Mouse (Mus musculus): ENCODE results near the gene Srpk2. TPM values are rescaled to one million over a fixed set of nuclear protein-coding genes. Genes with fewer than 3 reads are reported as not detected.
"Not testable (repeated sequence)": the region's sequence is repeated elsewhere in the genome, so short reads cannot be mapped to it uniquely, and the experiment has no call there.

Srpk2 gene
- total RNA-seq, 2 experiments from 2014 or later: 47.2 to 56.2 TPM

DNA sequence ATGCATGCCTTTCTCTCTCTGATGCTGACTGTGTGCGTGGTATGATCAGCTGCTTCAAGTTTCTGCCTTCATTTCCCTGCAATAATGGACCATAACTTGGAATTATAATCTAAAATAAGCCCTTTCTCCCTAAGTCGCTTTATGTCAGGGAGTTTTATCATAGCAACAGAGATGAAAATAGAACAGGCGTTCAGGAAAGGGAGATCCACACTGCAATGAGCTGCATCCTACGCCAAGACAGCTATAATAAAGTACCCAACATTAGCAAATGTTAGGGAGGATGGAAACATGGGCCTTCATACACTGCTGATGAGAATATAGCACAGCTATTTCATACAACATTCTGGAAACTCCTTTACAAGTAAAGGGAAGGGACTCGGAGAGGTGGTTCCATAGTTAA, 116.2 kb downstream of the Srpk2 start:
- DNase-seq (ENCODE audit: low spot score in 2 of 2): no peak

DNA sequence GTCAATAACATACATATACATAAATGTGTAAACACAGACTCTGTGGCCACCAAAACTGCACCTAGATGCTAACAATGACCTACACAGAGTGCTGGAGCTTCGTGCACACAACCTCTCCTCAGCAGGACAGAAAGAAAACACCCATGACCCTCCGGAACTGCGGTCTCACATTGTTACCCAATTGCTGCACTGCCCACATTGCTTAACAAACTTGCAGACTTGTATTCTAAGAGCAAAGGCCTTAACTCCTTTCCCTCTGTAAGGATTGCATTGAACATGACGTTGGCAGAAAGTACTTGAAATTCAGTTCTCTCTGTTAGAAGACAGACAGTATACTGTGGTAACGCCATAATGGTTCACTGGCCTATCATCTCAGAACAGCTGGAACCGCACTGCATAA, 118.0 kb downstream of the Srpk2 start:
- no peak for DNase-seq (ENCODE audit: low spot score in 2 of 2)

DNA sequence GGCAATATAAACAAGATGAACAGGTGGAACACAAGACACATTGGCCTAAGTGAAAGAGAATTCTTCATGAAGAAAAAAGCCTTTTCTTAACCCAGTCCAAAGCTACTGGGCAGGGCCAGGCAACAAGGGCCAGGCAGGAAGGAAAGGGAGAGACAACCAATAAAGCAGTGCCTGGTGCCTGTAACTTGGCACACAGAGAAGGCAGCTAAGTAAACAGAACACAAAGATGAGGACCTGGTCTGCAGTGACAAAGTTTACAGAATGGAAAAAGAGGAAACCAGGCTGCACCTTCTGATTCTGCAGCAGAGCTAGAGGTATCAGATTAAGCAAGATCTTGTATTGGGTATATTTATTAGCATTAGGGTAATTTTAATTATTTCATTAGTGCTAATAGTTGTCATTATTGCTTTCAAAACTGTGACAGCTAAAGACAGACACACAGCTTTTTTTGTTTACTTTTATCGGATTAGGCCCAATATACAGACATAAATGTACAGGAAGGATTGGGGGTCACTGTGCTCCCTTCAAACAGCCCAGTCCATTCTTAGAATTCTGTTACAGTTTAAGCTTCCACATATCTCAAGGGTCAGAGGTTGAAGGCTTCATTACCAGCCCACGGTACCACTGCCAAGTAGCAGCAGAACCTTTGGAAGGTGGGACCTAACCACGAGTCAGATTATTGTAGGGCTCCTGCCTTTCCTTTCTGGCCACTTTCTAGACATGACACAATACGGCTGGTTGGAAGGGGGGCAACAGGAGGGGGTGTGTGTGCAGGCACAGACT, 121.9 kb downstream of the Srpk2 start:
- no peak for DNase-seq (ENCODE audit: low spot score in 2 of 2)

DNA sequence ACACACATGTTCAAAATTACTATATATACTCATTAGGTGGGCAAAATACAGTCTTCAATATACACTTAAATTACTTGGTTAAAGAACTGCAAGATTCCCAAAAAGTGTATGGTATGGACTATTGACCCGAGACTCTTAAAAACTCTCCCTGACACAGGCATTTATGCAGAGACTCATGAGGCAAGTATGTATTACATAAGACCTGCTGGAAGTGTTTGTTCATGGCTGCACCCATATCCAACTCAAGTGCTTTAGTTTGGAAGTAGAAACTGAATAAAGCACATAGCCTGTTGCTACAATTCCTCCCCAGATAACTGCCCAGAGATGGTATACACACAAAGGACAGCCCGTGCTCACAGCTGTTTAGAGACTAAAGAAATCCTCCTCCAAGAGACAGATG, 123.2 kb downstream of the Srpk2 start:
- DNase-seq (ENCODE audit: low spot score in 2 of 2): no peak

DNA sequence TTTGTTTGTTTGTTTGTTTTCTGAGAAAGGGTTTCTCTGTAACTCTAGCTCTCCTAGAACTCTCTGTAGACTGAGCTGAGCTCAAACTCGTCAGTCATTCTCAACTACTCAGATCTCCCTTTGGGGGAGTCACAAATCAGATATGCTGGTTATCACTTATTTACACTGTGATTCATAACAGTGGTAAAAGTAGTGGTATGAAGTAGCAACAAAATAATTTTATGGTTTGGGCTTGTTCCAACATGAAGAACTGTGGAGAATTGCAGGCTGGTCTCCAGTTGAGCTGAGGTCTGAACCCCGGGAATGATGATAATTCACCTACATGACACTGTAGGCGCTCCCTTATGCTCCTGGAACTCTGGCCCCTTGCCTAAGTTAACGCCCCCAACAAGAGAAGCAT, 124.2 kb downstream of the Srpk2 start:
- no peak for DNase-seq (ENCODE audit: low spot score in 2 of 2)

DNA sequence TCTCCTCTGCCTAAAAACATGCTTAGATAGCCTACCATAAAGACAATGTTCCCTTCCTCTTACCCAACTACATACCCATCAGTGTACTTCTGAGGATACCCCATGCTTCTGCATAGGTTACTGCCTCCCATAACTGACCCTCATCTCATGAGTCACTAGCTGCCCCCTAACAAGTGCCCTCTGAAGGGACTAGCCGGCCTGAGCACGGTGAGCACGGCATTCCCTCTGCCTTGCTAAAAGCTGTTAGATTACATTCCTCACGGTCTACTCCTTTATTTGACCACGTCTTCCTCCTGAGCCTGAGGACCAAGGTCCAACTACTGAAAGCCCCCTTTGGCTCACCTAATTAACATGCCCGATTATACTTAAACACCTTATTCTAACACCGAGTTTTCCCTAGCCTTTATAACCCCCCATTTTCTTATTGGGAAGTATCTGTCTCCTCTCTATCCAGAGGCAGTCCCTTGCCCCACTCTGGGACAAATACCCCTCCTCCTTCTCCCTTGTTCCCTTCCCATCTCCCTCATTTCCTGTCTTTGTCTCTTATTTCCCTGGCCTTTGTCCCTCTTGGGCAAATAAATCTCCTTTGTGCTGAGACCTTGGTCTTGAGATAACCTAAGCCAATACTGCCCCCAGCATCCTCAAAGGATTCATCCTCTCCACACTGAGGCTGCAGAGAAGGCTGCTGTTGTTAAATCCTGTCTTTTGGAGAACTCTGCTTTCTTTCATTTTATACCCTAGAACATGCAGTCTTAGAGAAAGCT, 128.2 kb downstream of the Srpk2 start:
- no peak for DNase-seq (ENCODE audit: low spot score in 2 of 2)

DNA sequence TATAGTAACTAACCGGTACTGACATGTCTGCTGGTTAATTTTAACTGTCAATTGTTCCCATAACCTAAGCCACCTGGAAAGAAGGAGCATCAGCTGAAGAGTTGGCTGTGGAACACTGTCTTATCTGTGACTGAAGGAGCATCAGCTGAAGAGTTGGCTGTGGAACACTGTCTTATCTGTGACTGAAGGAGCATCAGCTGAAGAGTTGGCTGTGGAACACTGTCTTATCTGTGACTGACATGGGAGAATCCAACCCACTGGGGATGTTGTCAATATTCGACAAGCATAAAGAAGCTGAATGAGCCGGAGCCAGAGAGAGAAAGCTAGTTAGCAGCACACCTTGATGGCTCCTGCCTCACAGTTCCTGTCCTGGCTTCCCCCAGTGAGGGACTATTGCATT, 131.1 kb downstream of the Srpk2 start:
- DNase-seq (ENCODE audit: low spot score in 2 of 2): not testable (repeated sequence)

DNA sequence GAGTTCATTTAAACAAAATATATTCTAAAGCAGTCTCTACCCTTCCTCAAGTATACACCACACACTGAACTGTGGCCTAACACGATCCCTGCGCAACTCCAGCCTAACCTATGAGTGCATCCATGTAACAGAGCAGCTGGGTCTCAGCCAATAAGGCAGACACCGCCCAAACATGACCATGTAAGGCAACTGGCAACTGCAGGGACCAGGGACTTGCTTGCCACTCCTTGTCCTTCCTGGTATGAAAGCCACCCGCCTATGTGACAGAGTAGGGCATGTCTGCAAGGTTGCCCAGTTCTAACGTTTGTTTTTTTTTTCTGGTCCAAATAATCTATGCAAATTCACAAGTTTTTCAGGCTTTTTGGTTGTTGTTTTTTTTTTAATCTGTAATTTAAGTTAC, 132.7 kb downstream of the Srpk2 start:
- DNase-seq (ENCODE audit: low spot score in 2 of 2): no peak

DNA sequence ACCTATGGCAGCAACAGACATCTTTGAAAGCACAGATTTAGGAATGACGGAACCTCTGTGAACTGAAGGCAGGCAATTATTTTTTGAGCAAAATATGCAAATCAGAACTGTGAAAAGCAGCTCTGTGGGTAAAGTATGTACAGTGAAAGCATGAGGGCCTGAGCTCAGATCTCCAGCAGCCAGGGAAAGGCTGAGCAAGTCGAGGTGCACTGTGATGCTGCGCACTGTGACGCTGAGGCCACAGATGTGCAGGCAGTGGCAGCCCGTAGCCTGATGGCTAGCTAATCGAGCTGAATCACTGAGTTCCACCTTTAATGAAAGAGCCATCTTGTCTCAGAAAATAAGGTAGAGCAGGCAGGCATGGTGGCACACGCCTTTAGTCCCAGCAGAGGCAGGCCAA, 148.7 kb downstream of the Srpk2 start:
- DNase-seq (ENCODE audit: low spot score in 2 of 2): no peak

DNA sequence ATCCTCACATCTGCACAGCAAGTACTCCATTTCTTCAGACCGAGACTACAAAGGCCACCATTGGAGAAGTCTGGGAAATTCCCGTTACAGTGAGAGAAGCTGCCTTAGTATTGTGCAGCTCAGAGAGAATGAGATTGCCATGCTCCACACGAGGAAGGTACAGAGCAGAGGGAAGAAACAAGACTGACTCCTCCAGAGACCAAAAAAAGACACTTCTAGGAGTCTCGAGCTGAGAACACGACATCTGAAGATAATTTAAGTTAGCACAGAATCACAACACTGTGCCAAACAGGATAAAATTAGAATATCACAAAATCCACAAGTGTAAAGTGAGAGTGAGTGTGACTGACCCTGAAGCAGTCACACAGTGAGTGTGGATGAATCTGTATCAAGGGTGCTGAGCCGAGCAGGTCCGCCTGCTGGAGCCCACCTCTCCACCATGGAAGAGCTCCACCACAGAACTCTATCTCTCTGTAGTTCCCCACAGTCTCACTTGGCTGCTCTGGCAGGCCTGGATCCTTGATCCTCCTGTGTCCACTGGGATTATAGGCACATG, 152.8 kb downstream of the Srpk2 start:
- no peak for DNase-seq (ENCODE audit: low spot score in 2 of 2)

DNA sequence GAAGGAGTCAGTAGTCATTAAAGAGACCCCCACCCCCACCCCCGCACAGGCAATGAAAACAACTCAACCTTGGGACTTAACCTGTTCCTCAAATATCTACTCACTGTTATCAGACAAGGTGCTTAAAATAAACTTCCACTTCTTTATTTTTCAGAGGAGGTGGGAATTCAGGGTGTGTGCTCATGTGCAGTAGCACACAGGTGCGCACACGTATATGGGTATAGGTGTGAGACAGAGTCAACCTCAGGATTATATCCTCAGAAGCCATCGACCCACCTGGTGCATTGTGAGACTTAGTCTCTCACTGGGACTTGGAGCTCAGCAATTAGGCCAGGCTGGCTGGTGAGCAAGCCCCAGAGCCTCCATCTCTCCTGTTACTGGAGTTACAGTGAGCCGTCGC, 153.3 kb downstream of the Srpk2 start:
- DNase-seq (ENCODE audit: low spot score in 2 of 2): no peak

DNA sequence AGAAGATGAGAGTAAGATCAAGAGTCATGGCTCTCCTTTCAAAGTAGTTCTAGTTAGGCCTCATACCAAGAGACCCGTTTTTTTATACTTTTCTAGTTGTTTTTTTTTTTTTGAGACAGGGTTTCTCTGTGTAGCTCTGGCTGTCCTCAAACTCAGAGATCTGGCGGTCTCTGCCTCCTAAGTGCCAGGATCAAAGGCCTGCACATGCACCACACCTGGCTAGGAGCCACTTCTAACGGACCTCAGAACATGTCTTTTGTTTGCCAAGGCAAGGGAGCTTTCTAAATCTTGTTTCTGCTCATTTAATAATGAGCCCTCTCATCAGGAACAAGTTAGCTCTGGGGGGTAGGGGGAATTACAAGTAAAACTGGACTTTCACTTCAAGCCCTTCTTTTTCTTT, 159.8 kb downstream of the Srpk2 start:
- DNase-seq (ENCODE audit: low spot score in 2 of 2): no peak

DNA sequence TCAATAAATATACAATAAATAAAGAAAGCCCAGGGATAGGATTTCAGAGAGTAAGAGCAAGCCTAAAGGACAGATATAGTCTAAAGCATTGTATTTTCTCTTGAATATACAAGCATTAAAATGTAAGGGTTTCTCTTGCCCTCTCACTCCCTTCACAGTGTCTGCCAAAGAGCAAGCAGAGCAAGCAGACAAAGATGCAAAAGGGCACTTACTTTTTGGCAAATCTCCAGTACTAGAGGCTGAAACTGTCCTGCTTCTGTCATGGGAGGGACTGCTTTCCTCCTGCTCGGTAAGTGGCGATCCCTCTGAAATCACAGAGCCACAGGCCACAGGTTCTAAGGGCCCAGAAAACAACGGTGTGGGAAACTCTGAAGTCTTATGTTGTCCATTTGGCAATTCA, 160.5 kb downstream of the Srpk2 start:
- no peak for DNase-seq (ENCODE audit: low spot score in 2 of 2)

DNA sequence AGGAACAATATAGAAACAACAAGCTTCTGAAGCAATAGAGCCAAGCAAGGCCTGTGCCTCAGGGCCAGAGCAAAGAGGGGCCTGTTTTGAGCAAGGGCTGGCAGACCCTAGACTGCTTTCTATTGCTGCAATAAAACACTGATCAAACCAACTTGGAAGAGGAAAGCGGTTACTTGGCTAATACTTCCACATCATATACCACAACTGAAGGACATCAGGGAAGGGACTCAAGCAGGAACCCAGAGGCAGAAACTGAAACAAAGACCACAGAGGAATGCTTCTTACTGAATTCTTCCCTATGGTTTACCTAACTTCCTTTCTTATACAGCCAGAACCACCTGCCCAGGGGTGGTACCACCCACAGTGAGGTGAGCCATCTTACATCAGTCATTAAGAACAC, 162.8 kb downstream of the Srpk2 start:
- no peak for DNase-seq (ENCODE audit: low spot score in 2 of 2)

DNA sequence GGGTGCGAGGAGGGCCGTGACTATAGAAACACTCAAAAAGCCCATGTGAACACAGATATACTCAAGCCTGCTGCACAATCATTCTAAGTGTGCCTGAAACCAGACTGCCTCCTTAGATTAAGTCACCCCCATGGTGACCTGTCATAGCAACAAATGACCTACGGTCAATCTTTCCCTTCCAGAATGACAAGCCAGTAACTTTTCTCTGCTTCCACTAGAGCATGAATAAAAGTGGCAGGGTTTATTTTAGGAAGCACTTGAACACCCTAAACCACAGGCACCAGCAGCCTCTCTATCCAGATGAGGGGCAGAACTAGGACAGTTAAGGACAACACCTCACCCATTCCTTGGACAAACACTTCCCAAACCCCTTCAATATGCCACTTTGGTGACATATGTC, 164.7 kb downstream of the Srpk2 start:
- DNase-seq (ENCODE audit: low spot score in 2 of 2): no peak

DNA sequence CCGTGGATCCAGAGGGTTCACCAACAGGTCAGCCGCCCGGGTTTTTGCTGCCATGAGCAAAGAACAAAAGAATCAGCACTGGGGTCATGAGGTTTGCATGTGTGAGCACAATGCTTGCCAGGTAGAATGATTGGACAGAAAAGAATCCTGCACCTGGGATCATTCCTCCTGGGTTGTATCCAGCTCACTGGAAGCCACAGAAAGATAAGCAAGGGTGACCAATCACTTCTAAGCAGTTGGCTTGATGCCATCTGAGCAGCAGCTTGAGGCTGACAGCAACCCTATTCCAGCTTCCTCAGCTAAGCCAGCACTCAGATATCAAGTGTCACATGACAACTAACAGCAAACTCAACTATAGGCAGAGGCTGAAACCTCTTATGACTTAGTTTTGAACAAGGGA, 165.7 kb downstream of the Srpk2 start:
- peak in 1 of 2 experiments; percentile 37 for DNase-seq (ENCODE audit: low spot score in 2 of 2)

DNA sequence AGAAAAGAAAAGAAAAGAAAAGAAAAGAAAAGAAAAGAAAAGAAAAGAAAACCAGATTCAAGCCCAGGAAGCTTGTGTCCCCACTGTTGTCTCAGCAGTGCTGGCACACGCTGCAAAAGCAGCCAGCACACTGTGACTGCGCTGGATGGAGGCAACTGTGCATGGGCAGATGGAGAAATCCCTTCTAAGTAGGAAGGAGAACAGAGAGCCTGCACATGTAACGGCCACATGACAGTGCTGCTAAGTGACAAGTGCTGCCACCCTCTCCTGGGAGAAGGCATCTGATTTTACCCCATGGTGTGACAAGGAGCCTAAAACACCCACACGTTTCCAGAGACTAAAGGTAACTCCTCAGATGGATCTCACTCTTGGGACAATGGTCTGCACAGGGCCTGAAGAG, 166.6 kb downstream of the Srpk2 start:
- no peak for DNase-seq (ENCODE audit: low spot score in 2 of 2)

DNA sequence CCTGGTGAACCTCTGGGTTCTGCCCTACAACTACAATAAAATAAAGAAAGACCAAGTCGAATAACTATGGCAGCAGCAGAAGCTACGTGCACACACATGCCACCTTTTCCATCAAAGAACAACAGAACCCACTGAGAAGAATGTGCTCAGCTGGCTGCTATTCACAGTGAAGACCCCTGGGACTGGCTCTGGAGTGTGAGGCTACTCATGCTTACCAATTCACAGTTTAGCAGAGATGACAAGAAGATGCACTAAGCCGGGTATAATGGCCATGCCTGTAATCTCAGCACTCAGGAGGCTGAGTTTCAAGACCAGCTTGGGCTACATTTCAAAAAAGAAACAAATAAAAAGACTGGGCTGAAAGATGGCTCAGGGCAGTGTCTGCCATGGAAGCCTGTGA, 167.5 kb downstream of the Srpk2 start:
- DNase-seq (ENCODE audit: low spot score in 2 of 2): no peak

DNA sequence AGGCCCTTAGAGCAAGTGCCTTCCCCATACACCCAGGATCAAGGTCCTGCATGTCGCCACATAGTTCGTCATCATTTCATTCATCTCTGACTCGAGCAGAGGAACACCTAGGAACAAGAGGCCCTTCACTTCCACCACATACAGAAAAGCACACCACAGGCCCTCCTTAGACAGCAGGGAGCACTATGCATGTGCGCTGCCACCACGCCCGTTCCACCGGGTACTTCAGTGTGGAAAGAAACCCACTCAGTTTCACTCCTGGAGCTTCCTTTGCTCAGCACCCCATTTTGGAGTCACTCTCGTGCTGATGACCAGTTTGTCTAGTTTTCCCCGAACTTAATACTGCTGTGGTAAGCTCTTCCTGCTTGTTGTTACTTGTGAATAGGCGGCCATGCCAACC, 169.4 kb downstream of the Srpk2 start:
- no peak for DNase-seq (ENCODE audit: low spot score in 2 of 2)

DNA sequence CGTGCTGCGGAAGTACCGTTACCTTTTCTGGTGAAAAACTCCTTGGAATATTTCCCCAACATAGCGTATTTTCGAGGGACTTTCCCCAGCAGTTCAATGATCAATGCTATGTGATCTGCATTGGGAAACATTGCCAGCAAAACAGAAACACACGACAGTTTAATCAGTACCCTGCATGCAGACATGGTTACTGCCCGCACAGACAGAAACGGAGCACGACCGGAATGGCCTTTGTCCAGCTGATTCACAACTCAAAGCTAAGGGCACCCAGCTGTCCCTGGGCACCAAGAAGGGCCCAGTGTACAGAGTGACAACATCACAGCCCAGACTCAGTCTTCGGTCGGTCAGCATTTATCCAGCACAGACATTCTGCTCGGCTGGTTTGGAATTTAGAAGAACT, 170.9 kb downstream of the Srpk2 start:
- DNase-seq (ENCODE audit: low spot score in 2 of 2): no peak

DNA sequence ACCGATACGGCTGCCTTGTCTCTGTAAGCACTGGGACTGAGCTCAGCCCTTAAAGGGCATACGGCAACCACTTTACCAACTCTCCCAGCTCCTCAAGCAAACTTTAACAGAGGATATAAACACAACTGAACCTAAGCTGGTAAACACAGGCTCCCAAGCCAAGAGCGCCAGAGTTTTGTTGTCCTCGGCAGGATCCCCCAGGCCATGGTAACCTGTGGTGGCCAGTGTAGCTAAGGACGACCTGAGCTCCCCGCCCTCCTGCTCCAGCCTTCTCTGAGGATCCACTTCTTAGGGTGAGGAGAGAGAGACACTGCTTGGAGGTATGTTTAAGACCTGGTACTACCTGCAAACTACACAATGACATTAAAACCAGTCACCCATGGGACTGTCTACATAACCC, 171.9 kb downstream of the Srpk2 start:
- no peak for DNase-seq (ENCODE audit: low spot score in 2 of 2)

DNA sequence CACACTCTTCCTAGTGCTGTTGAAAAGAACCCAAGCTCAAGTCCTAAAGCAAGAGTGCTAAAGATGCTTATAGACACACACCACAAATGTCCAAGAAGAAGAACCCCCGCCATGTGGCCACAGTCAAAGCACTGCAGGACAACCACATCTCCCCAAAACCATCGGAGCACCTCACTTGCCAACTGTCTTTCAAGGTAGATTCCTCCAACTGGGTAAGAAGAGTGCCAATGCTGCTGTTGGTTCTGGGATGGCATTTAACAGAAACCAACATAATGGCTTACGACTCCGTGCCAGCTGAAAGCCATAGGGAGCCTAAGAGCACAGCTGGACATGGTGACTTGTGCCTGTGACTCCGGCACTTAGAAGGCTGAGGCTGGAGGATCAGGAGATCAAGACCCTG, 173.0 kb downstream of the Srpk2 start:
- DNase-seq (ENCODE audit: low spot score in 2 of 2): no peak

DNA sequence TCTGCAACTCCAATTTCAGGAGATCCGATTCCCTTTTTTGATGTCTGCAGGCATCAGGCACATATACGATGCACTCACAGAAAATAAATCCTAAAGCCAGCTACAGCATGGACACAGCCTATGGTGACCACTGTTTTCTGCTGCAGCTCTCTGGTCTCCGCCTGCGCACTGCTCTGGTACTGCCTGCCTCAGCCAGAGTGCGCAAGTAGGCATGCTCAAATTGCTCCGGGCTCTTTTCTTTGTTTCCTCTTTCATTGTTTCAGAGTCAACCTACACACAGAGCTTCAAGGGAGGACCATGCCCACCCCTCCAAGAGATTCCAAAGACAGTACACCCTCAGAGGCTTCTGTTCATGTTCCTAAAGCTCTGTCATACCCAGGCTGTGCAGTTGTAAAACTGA, 175.8 kb downstream of the Srpk2 start:
- DNase-seq (ENCODE audit: low spot score in 2 of 2): no peak
